Mouse (Mus musculus): ENCODE results near the gene Uap1. TPM values are rescaled to one million over a fixed set of nuclear protein-coding genes. Genes with fewer than 3 reads are reported as not detected.

Gene Uap1
- polyA plus RNA-seq, 2 experiments, result 15.6 to 32.1 TPM

DNA sequence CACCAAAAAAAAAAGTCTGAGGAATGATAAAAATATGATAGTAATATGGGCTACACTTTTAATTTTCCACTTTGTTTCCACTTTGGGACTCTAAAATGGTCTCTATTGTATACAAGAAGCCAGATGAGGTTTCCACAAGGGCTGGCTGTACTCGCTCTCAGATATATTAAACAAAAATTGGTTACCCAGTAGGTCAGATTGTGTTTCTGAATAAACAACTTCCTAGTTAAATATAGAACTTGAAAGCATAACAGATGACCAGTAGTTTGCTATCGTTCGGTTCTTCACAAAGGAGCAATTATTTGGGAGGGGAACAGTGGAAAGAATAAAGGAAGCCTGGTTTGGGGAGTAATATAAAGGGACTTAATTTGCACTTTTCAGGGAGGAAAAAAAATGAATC, 43.8 kb downstream of the Uap1 start:
- H3K4me2 ChIP-seq (ENCODE audit: low read depth), result no peak overlapping the region

DNA sequence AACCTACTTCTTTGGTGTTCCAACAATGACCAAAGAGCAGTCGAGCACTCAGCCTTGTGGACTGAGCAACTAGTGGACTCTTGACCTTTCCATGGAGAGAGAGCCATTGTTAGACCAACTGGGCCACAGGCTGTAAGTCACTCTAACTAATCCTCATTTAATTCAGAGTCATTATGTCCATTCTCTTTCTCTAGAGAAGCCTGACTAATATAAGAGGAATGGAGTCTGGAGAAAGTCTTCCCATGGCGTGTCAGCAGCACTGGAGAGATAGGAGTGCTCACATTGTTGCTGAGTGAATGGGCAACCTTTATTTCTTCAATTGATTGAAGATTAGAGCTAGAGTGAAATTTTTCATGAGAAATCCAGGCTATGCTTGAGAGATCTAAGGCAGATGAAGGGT, 50.1 kb downstream of the Uap1 start:
- Histone ChIP-seq H3K9me3 (ENCODE audit: control insufficient read depth, low read length) (no peaks in the 10 kb centered on the region), H3K9ac (replicated peaks) (no peak overlapping the region), H3K36me3 (replicated peaks; ENCODE audit: control insufficient read depth, insufficient read depth, low read depth) (no peaks in the 10 kb centered on the region), H3K4me2 (ENCODE audit: low read depth) (no peak overlapping the region), H3K4me3 (ENCODE audit: insufficient read depth in 1 of 2, low read depth in 2 of 2, low read length in 2 of 2) (no peak overlapping the region), H3K27ac (no peak overlapping the region), H3K4me1 (replicated peaks; ENCODE audit: control insufficient read depth in 2 of 2, insufficient read depth in 2 of 2, low read length in 1 of 2) (no peaks in the 10 kb centered on the region), H3K27me3 (ENCODE audit: control insufficient read depth, insufficient read depth, low read length) (no peaks in the 10 kb centered on the region)
- DNase-seq (ENCODE audit: low read depth in 3 of 3, low spot score in 3 of 3) (no peak), ATAC-seq (ENCODE audit: insufficient read depth) (no peak)
- WGBS (ENCODE audit: insufficient replicate concordance), result 55% methylated on average over 2 of the region's 2 CpGs
- no peak for TF ChIP-seq EP300 (IDR thresholded peaks at IDR 0.05; ENCODE audit: low read depth)
- no peak for TF ChIP-seq CTCF (IDR thresholded peaks at IDR 0.05; ENCODE audit: low read depth)

More for the DNA sequence above, 43.8 kb downstream of the Uap1 start:
- Histone ChIP-seq H3K4me1 (replicated peaks; ENCODE audit: control insufficient read depth in 2 of 2, insufficient read depth in 2 of 2, low read length in 1 of 2) (no peaks in the 10 kb centered on the region), H3K9me3 (ENCODE audit: control insufficient read depth, low read length) (no peaks in the 10 kb centered on the region), H3K27ac (no peak overlapping the region), H3K4me3 (ENCODE audit: insufficient read depth in 1 of 2, low read depth in 2 of 2, low read length in 2 of 2) (no peak overlapping the region), H3K36me3 (replicated peaks; ENCODE audit: control insufficient read depth, insufficient read depth, low read depth) (no peaks in the 10 kb centered on the region), H3K27me3 (ENCODE audit: control insufficient read depth, insufficient read depth, low read length) (no peaks in the 10 kb centered on the region), H3K9ac (replicated peaks) (no peak overlapping the region)
- DNase-seq (ENCODE audit: low read depth in 3 of 3, low spot score in 3 of 3) (no peak), ATAC-seq (ENCODE audit: insufficient read depth) (no peak)
- TF ChIP-seq CTCF (IDR thresholded peaks at IDR 0.05; ENCODE audit: low read depth) (no peak), EP300 (IDR thresholded peaks at IDR 0.05; ENCODE audit: low read depth) (no peak)
- 68% methylated on average over 3 of the region's 3 CpGs for WGBS (ENCODE audit: insufficient replicate concordance)

DNA sequence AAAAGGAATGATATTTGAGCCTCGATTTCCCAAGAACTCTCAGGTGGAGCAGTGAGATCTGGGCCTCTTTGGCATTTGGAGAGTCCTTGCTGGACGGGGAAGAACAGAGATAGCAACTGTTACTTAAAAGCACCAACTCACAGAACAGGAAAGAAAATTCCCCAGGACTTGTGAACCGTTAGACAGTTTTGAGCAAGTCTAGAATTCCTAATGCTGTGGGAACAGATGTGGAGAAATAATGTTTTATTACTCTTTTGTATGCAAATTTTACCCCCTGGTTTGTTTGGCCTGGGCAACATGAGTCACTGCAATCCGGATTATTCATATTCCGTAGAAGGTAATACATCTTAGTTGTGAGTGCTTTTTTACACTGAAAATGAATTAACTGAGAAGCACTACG, 61.1 kb downstream of the Uap1 start:
- no peak overlapping the region for H3K4me3 ChIP-seq (ENCODE audit: insufficient read depth in 1 of 2, low read depth in 2 of 2, low read length in 2 of 2)
- DNase-seq (ENCODE audit: low read depth in 3 of 3, low spot score in 3 of 3) (no peak), ATAC-seq (ENCODE audit: insufficient read depth) (no peak)
- no peaks in the 10 kb centered on the region for H3K36me3 ChIP-seq (replicated peaks; ENCODE audit: control insufficient read depth, insufficient read depth, low read depth)
- no peak overlapping the region for H3K27ac ChIP-seq
- TF ChIP-seq EP300 (IDR thresholded peaks at IDR 0.05; ENCODE audit: low read depth) (no peak), CTCF (IDR thresholded peaks at IDR 0.05; ENCODE audit: low read depth) (no peak)
- no peaks in the 10 kb centered on the region for H3K27me3 ChIP-seq (ENCODE audit: control insufficient read depth, insufficient read depth, low read length)
- H3K4me2 ChIP-seq (ENCODE audit: low read depth), result no peak overlapping the region
- no peaks in the 10 kb centered on the region for H3K4me1 ChIP-seq (replicated peaks; ENCODE audit: control insufficient read depth in 2 of 2, insufficient read depth in 2 of 2, low read length in 1 of 2)
- WGBS (ENCODE audit: insufficient replicate concordance), result 59% methylated on average over 6 of the region's 6 CpGs
- no peaks in the 10 kb centered on the region for H3K9me3 ChIP-seq (ENCODE audit: control insufficient read depth, low read length)
- no peak overlapping the region for H3K9ac ChIP-seq (replicated peaks)

DNA sequence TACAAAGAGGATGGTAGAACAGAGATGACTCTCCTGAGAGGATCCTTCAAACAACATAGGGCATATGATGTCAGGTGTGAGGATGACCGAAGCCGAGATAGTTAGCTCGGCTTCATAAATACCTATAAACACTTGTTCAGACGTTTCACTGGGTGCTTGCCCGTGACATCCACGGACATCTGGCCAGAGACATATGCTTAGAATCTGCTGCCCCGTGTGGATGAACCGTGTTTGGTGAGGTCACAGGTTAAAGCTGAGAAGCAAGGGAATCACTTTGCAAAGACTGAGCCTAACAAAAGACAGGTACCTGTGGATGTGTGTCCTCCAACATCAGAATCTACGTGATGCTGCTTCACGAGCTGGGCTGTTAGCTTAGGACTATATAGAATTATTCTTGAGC, 62.5 kb downstream of the Uap1 start:
- H3K4me2 ChIP-seq (ENCODE audit: low read depth), result no peak overlapping the region
- no peak for TF ChIP-seq EP300 (IDR thresholded peaks at IDR 0.05; ENCODE audit: low read depth)
- no peak for TF ChIP-seq CTCF (IDR thresholded peaks at IDR 0.05; ENCODE audit: low read depth)
- H3K27ac ChIP-seq, result no peak overlapping the region
- H3K4me3 ChIP-seq (ENCODE audit: insufficient read depth in 1 of 2, low read depth in 2 of 2, low read length in 2 of 2), result no peak overlapping the region
- no peaks in the 10 kb centered on the region for H3K9me3 ChIP-seq (ENCODE audit: control insufficient read depth, low read length)
- ATAC-seq (ENCODE audit: insufficient read depth) (no peak), DNase-seq (ENCODE audit: low read depth in 3 of 3, low spot score in 3 of 3) (no peak)
- no peaks in the 10 kb centered on the region for H3K4me1 ChIP-seq (replicated peaks; ENCODE audit: control insufficient read depth in 2 of 2, insufficient read depth in 2 of 2, low read length in 1 of 2)
- no peaks in the 10 kb centered on the region for H3K36me3 ChIP-seq (replicated peaks; ENCODE audit: control insufficient read depth, insufficient read depth, low read depth)
- 71% methylated on average over 10 of the region's 10 CpGs for WGBS (ENCODE audit: insufficient replicate concordance)
- no peak overlapping the region for H3K9ac ChIP-seq (replicated peaks)
- no peaks in the 10 kb centered on the region for H3K27me3 ChIP-seq (ENCODE audit: control insufficient read depth, insufficient read depth, low read length)

DNA sequence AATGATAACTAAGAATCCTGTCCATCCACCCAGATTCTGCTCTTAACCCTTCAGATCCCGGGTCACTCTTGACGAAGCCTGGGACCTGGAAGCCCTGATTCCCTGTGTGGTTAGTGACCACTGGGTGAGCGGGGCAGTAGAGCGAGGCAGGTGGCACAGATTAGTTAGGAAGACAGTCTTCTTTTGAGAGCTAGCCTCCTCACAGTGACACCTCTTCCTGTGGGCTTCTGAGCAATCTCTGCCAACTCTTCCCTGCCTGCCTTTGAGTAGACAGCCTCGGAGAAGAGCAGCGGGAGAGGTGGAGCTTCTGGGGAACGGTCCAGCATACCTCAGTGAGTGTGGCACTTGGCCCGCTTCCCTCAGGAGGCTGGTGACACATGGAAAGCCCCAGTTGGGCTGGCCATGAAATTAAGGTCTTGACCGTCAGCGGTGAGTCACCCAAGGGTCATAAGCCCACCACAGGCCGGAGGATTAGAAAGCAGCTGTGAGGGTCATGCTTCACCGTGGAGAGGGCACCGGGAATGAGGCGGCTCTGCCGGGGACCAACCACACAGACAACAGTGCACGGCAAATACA, 63.0 kb downstream of the Uap1 start:
- Histone ChIP-seq H3K27me3 (ENCODE audit: control insufficient read depth, insufficient read depth, low read length) (no peaks in the 10 kb centered on the region), H3K9ac (replicated peaks) (no peak overlapping the region), H3K9me3 (ENCODE audit: control insufficient read depth, low read length) (no peaks in the 10 kb centered on the region), H3K4me1 (replicated peaks; ENCODE audit: control insufficient read depth in 2 of 2, insufficient read depth in 2 of 2, low read length in 1 of 2) (no peaks in the 10 kb centered on the region), H3K4me2 (ENCODE audit: low read depth) (no peak overlapping the region), H3K36me3 (replicated peaks; ENCODE audit: control insufficient read depth, insufficient read depth, low read depth) (no peaks in the 10 kb centered on the region), H3K27ac (no peak overlapping the region), H3K4me3 (ENCODE audit: insufficient read depth in 1 of 2, low read depth in 2 of 2, low read length in 2 of 2) (no peak overlapping the region)
- DNase-seq (ENCODE audit: low read depth in 3 of 3, low spot score in 3 of 3) (no peak), ATAC-seq (ENCODE audit: insufficient read depth) (no peak)
- WGBS (ENCODE audit: insufficient replicate concordance), result 73% methylated on average over 16 of the region's 16 CpGs
- TF ChIP-seq EP300 (IDR thresholded peaks at IDR 0.05; ENCODE audit: low read depth) (no peak), CTCF (IDR thresholded peaks at IDR 0.05; ENCODE audit: low read depth) (no peak)
